Mouse (Mus musculus) megakaryocyte, embryonic 14.5 days (primary cell): Measurements from ENCODE around the gene Pck1.

ENCODE experiments used
- FLI1 ChIP-seq: IDR thresholded peaks from 2 replicates; pipeline ENCODE4 v1.6.1; 2012; ENCODE audit warnings: low read length, inconsistent platforms, mixed read lengths
- GATA1 ChIP-seq: IDR thresholded peaks from 3 replicates; pipeline ENCODE4 v1.6.1; 2012; ENCODE audit warnings: mixed read lengths, low read length, inconsistent platforms, borderline replicate concordance

DNA sequence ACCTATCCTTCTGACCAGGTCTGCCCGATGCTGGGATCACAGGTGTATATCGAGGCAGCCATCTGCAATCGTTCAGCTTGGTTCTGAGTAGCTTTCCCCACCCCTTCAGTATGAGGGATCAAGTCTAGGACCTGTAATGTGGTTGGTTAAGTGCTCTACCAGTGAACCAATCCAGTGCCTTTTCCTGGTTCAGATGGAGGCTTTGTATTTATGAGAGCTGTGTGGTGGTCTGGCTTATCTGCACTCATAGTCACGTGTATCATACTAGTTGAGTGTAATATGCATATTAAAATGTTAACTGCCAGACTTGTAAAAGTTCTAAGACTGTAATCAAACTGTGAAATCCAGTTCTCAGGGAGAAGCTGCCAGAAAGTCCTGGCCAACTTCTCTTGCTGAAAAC, 26.5 kb upstream of the Pck1 start:
- TF ChIP-seq GATA1 = no peak
- no peak for TF ChIP-seq FLI1
